Mouse (Mus musculus): Measurements from ENCODE around the gene Atp5f1.

DNA sequence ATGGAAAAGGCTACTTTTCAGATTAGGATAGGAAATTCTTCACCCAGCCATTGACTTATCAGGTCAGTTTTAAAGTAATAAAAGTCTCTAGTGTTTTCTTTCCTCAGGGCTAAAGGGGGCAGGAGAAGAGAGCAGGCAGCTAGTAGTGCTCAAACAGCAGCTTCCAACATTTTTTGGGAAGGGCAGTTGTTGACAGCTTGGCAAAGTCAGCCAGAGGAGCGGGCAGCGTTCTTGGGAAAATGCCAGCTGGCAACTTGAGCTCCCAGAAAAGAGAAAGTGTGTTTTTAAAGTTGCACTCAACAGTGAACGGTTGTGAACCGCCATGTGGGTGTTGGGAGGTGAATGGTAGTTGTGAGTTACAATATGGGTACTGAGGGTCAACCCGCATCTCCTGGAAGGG lies 24.9 kb downstream of the Atp5f1 start:
- TF ChIP-seq CTCF (IDR thresholded peaks at IDR 0.05; ENCODE audit: borderline replicate concordance, control insufficient read depth, extremely low read depth, insufficient read depth, low read length, poor library complexity) (no peak), POLR2A (IDR thresholded peaks at IDR 0.05; ENCODE audit: control insufficient read depth, extremely low read depth, insufficient read depth, low read length, poor library complexity) (no peak)
